Comparison of ENCODE assay signal across 10 mouse cellular contexts in the genomic region with DNA sequence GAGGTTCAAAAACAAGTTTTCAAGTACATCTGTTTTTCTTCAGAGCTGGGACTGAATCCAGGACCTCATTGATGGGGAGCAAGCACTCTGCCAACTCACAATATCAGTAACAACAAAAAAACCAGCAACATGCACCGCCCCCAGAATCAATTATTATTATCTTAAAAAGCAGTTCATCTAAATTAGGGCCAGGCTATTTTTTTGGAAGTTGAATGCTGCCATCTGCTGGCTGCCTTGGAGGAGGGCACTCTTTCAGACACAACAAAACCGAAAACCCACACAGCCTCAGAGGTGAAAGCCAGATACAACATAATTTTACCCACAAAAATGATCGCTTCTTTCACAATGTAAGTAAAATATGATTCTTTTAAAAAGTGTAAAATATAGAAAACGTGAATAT.
DNase-seq lines count a peak whose midpoint lies in the region; ATAC-seq and TF ChIP-seq lines count a peak whose summit lies in the region.
"Had no signal": no experiment of that assay in that cellular context is flagged by ENCODE, and none has a peak within 500 bp of the region (broad histone marks: within the 10 kb centered on the region; RNA-seq: fewer than 3 reads in every experiment).

No protein-coding gene starts in this region.

- no peaks in the 10 kb centered on the region for H3K4me1 ChIP-seq in kidney, embryonic 15.5 days
- peaks cover 0 to 5% of the 10 kb centered on the region in 2 experiments; a peak in 2 of 4 replicates for H3K4me1 ChIP-seq in liver, embryonic 14.5 days (replicated peaks; ENCODE audit: control insufficient read depth in 2 of 2, insufficient read depth in 2 of 2, low read length in 1 of 2)
- H3K4me1 ChIP-seq: embryonic facial prominence, embryonic 12.5 days; limb, embryonic 13.5 days had no signal

- H3K27me3 ChIP-seq in kidney, embryonic 15.5 days: no peaks in the 10 kb centered on the region
- no peaks in the 10 kb centered on the region for H3K27me3 ChIP-seq in liver, embryonic 14.5 days (ENCODE audit: control insufficient read depth, insufficient read depth, low read length)
- H3K27me3 ChIP-seq: embryonic facial prominence, embryonic 12.5 days; limb, embryonic 13.5 days had no signal

- H3K36me3 ChIP-seq in kidney, embryonic 15.5 days: no peaks in the 10 kb centered on the region
- H3K36me3 ChIP-seq in liver, embryonic 14.5 days (replicated peaks; ENCODE audit: control insufficient read depth, insufficient read depth, low read depth): no peaks in the 10 kb centered on the region
- H3K36me3 ChIP-seq: embryonic facial prominence, embryonic 12.5 days; limb, embryonic 13.5 days had no signal

- H3K9me3 ChIP-seq in kidney, embryonic 15.5 days (replicated peaks): no peaks in the 10 kb centered on the region
- no peaks in the 10 kb centered on the region for H3K9me3 ChIP-seq in liver, embryonic 14.5 days (ENCODE audit: control insufficient read depth, low read length)
- H3K9me3 ChIP-seq: embryonic facial prominence, embryonic 12.5 days; limb, embryonic 13.5 days had no signal

- H3K4me2 ChIP-seq in kidney, embryonic 15.5 days: no peak overlapping the region
- no peak overlapping the region for H3K4me2 ChIP-seq in liver, embryonic 14.5 days (ENCODE audit: low read depth)
- H3K4me2 ChIP-seq: embryonic facial prominence, embryonic 12.5 days; limb, embryonic 13.5 days had no signal

- no peak overlapping the region for H3K9ac ChIP-seq in kidney, embryonic 15.5 days
- H3K9ac ChIP-seq in liver, embryonic 14.5 days (replicated peaks): no peak overlapping the region
- H3K9ac ChIP-seq: embryonic facial prominence, embryonic 12.5 days; limb, embryonic 13.5 days had no signal

- ATAC-seq in kidney, embryonic 15.5 days (replicated peaks; ENCODE audit: low FRiP score): no peak
- ATAC-seq in liver, embryonic 14.5 days (ENCODE audit: insufficient read depth): no peak
- ATAC-seq in granulocyte monocyte progenitor cell, adult 5-6 weeks (replicated peaks; ENCODE audit: poor library complexity, severe bottlenecking): no peak

- no peak overlapping the region for H3K27ac ChIP-seq in kidney, embryonic 15.5 days
- no peak overlapping the region for H3K27ac ChIP-seq in liver, embryonic 14.5 days
- H3K27ac ChIP-seq: embryonic facial prominence, embryonic 12.5 days; limb, embryonic 13.5 days had no signal

- 22% methylated on average over 4 of the region's 4 CpGs for WGBS in kidney, embryonic 15.5 days
- 11% methylated on average over 4 of the region's 4 CpGs for WGBS in liver, embryonic 14.5 days (ENCODE audit: insufficient replicate concordance)

- no peak overlapping the region for H3K4me3 ChIP-seq in kidney, embryonic 15.5 days (replicated peaks)
- no peak overlapping the region for H3K4me3 ChIP-seq in liver, embryonic 14.5 days (ENCODE audit: insufficient read depth in 1 of 2, low read depth in 2 of 2, low read length in 2 of 2)
- H3K4me3 ChIP-seq: embryonic facial prominence, embryonic 12.5 days; limb, embryonic 13.5 days had no signal

- TF ChIP-seq EP300 in liver, embryonic 14.5 days (IDR thresholded peaks at IDR 0.05; ENCODE audit: low read depth): no peak

- peak; percentile 32 for DNase-seq in kidney, adult 18-20 months
- DNase-seq in ZHBTc4 (ENCODE audit: low read depth, low spot score): peak; percentile 40
- peak; percentile 56 to 65 for DNase-seq in cerebellum, postnatal 10 days
- DNase-seq in kidney, postnatal 25 days: peak; percentile 32 to 36
- peak; percentile 4 to 24 (median 11) for DNase-seq in liver, embryonic 14.5 days (ENCODE audit: low read depth in 3 of 3, low spot score in 3 of 3)
- peak; percentile 17 to 22 for DNase-seq in urinary bladder, postnatal 36 days (ENCODE audit: low spot score in 2 of 2)

- peak; percentile 46; the same call in 1 of the 2 replicates for TF ChIP-seq CTCF in liver, embryonic 14.5 days (IDR thresholded peaks at IDR 0.05; ENCODE audit: low read depth)
